Mouse (Mus musculus) liver, postnatal 0 days (tissue): ENCODE measurements around the gene Armh1. TPM values are rescaled to one million over a fixed set of nuclear protein-coding genes. Genes with fewer than 3 reads are reported as not detected.

Source experiments
- ATAC-seq: fragments of 200-750 bp; cut with Nextera tagmentation; 2 replicates; pipeline ENCODE4 v1.8.0; 2017; ENCODE audit warnings: mild to moderate bottlenecking, moderate library complexity
- DNase-seq: peaks from one replicate; pipeline ENCODE4 v3.0.0-alpha.2; 2016
- H3K27ac ChIP-seq: fragments of 300-500 bp; sonication (generic); 2 replicates; pipeline ENCODE4 v1.5.1; 2014; ENCODE audit warnings: antibody characterized with exemption, moderate library complexity, mild to moderate bottlenecking, low read depth
- H3K27me3 ChIP-seq: fragments of 300-500 bp; sonication (generic); 2 replicates; pipeline ENCODE4 v1.6.1; 2014; ENCODE audit warnings: low read length, control low read depth, mixed read lengths; ENCODE audit not compliant: insufficient read depth
- H3K36me3 ChIP-seq: fragments of 300-500 bp; sonication (generic); replicated peaks from 2 replicates; pipeline ENCODE4 v1.6.1; 2014; ENCODE audit warnings: mild to moderate bottlenecking, control low read depth, low read length, moderate library complexity, mixed read lengths; ENCODE audit not compliant: insufficient read depth
- H3K4me1 ChIP-seq: fragments of 300-500 bp; sonication (generic); 2 replicates; pipeline ENCODE4 v1.6.1; 2014; ENCODE audit warnings: antibody characterized with exemption, mild to moderate bottlenecking, control low read depth; ENCODE audit not compliant: insufficient read depth
- H3K4me2 ChIP-seq: fragments of 300-500 bp; sonication (generic); 2 replicates; pipeline ENCODE4 v1.6.1; 2014; ENCODE audit warnings: low read depth, mild to moderate bottlenecking, low read length, moderate library complexity, mixed read lengths
- H3K4me3 ChIP-seq: fragments of 300-500 bp; sonication (generic); 2 replicates; pipeline ENCODE4 v1.5.1; 2014; ENCODE audit warnings: low read depth, low read length
- H3K9ac ChIP-seq: fragments of 300-500 bp; sonication (generic); replicated peaks from 2 replicates; pipeline ENCODE4 v1.6.1; 2014; ENCODE audit warnings: mild to moderate bottlenecking, moderate library complexity
- H3K9me3 ChIP-seq: fragments of 300-500 bp; sonication (generic); 2 replicates; pipeline ENCODE4 v1.6.1; 2016; ENCODE audit warnings: mild to moderate bottlenecking, control low read depth, low read length, mixed read lengths
- CTCF ChIP-seq: sonication (generic); IDR thresholded peaks from 2 replicates; pipeline ENCODE4 v1.5.1; 2016; ENCODE audit warnings: antibody characterized with exemption, low read depth
- EP300 ChIP-seq: IDR thresholded peaks from 2 replicates; pipeline ENCODE4 v1.6.1; 2016; ENCODE audit warnings: antibody characterized with exemption, low read depth, mild to moderate bottlenecking
- WGBS: fragments of 180-500 bp; shearing (Covaris S2); extraction: QIAGEN DNeasy Blood & Tissue Kit; methylation state at CpG from one replicate; pipeline ENCODE4 v1.1.7; 2014; ENCODE audit not compliant: insufficient replicate concordance; 5-methylcytosine and 5-hydroxymethylcytosine counted together
- polyA plus RNA-seq: library from polyadenylated mRNA; unstranded; fragments of >200 nt; fragmentation: Nextera tagmentation; extraction: Ambion mirVana; gene quantifications from 2 replicates; pipeline ENCODE4 v1.2.1, GENCODE M21; 2015

Gene Armh1
- polyA plus RNA-seq, 1 experiment from 2014 or later = not detected

DNA sequence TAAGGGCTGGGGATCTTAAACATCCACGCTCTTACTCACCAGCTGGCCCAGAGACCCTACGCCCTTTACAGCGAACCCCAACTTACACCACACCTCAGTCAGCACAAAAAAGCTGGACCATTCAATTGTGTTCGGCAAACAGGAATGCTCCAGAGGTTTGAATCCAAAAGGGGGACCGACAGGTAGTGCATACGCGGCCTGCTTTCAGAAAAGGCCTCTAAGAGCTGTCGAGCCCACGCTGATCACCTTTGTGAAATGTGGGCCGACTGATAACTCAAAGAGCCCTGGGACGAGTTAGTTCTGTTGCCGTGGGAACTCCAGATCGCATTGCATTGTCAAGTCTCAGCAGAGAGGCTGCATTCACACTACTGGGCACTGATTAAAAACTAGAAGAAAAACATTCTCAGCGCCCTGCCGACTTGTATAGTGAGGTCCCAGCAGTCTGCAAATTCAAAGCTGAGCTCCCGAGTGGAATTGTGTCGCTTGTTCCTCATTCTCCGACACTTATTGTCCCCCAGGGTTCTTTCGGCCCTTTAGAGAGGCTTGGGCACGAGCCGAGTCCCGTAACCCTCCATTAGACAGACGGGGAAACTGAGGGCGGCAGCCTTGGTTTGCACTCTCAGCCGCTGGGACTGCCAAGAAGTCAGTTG, 36.5 kb upstream of the Armh1 start:
- no peak for TF ChIP-seq EP300
- TF ChIP-seq CTCF = no peak
- WGBS = 26% methylated on average over 25 of the region's 25 CpGs
- peaks cover 16% of the 10 kb centered on the region for H3K4me1 ChIP-seq
- peak overlapping the region; percentile 90 for H3K9ac ChIP-seq
- H3K4me2 ChIP-seq = peak overlapping the region; percentile 87
- peak overlapping the region; percentile 88 for H3K4me3 ChIP-seq
- H3K36me3 ChIP-seq = peaks cover 32% of the 10 kb centered on the region
- H3K27ac ChIP-seq = peak overlapping the region; percentile 98
- no peaks in the 10 kb centered on the region for H3K9me3 ChIP-seq
- DNase-seq (no peak), ATAC-seq (peak; percentile 14; the same call in 1 of the 2 replicates)
- no peaks in the 10 kb centered on the region for H3K27me3 ChIP-seq

GRCm38 (mm10) chr4:117284363-117284762, 32.4 kb upstream of the Armh1 start:
- no peak for TF ChIP-seq CTCF
- TF ChIP-seq EP300 = no peak
- Histone ChIP-seq H3K27ac (no peak overlapping the region), H3K27me3 (no peaks in the 10 kb centered on the region), H3K36me3 (peaks cover 43% of the 10 kb centered on the region), H3K4me1 (peaks cover 9% of the 10 kb centered on the region), H3K9me3 (no peaks in the 10 kb centered on the region), H3K4me3 (no peak overlapping the region), H3K4me2 (no peak overlapping the region), H3K9ac (no peak overlapping the region)
- no peak for ATAC-seq
- DNase-seq = no peak
- 80% methylated on average over 4 of the region's 4 CpGs for WGBS

DNA sequence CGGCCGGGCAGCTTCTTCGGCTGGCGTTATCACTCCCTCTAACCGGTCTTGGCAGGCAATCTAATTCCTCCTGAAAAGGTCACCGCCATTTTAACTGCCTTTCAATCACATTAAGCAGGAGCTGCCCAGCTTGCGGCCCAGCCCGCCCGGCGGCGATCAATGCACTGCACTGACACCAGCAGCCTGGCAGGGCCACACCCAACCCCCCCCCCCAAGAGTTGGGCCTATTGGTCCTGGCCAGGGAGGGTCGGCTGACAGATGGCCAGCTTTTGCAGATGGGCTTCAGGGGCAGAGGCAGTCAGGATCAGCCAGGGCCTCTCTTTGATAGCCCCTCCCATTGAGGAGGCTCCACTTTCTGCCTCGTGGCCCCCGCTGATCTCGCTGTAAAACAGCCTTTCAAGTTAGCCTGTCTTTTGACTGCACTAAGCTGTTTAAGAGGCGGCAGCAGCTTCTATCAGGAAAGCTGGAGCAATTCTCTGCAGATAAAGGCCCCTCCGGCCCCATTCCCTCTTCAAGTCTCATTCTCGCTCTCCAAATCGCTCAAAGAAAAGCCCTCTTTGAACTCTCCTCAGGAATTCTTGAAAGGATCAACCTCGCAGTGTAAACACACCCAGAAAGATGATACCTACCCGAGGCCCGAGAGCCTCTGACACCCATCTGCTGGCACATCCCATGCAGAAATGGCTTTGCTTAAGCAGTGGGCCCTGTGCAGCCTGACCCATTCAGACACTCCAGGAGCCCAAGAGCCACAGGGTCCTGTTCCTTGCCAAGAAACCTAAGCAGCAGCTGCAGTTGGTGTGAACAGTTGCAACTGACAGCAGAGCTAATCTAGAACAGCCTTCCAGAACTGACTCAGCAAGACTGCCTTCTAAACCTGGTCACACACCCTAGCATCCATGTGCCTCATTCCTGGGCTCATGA, 31.6 kb upstream of the Armh1 start:
- WGBS = 81% methylated on average over 22 of the region's 22 CpGs
- Histone ChIP-seq H3K27me3 (no peaks in the 10 kb centered on the region), H3K4me1 (peaks cover 8% of the 10 kb centered on the region), H3K4me3 (no peak overlapping the region), H3K4me2 (no peak overlapping the region), H3K9me3 (no peaks in the 10 kb centered on the region), H3K36me3 (peaks cover 47% of the 10 kb centered on the region), H3K27ac (no peak overlapping the region), H3K9ac (no peak overlapping the region)
- ATAC-seq = no peak
- no peak for DNase-seq
- no peak for TF ChIP-seq CTCF
- no peak for TF ChIP-seq EP300

DNA sequence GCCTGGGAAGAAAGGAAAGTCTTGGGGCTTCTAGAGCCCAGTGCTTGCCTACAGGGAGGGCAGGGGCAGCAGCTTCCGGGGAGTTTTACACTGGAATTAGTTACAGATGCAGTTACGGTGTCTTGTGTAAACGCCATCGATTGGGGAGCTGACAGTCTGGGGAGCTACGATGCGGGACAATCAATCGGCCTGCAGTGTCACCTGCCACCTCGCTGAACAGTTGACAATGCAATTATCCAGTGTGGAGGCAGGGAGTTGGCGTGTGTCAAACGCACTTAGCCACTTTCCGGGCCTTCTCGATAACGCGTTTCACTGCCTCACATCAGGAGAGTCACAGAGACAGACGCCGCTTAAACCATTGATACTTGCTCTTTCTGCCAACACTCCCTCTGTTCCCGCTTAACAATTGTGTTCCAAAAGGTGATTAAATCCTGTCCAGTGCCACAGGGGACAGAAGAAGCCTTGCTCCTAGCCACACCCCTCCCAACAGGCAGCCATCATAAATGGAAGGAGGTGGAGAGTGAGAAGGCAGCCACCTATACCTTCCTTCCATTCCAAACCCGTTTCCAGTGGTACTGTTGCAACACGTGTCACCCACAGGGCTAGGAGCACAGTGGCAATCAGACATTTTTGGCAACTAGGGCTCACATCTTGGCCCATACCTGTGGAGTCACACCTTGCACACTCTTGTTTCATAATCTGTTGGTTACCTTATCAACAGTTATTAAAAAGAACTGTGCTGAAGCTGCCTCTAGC, 29.3 kb upstream of the Armh1 start:
- Histone ChIP-seq H3K9me3 (no peaks in the 10 kb centered on the region), H3K27ac (no peak overlapping the region), H3K4me3 (no peak overlapping the region), H3K36me3 (peaks cover 59% of the 10 kb centered on the region), H3K27me3 (no peaks in the 10 kb centered on the region), H3K9ac (no peak overlapping the region), H3K4me1 (no peaks in the 10 kb centered on the region; the same call in 1 of the 2 replicates), H3K4me2 (no peak overlapping the region)
- 77% methylated on average over 19 of the region's 19 CpGs for WGBS
- DNase-seq (no peak), ATAC-seq (peak; percentile 65)
- TF ChIP-seq CTCF (no peak), EP300 (no peak)

DNA sequence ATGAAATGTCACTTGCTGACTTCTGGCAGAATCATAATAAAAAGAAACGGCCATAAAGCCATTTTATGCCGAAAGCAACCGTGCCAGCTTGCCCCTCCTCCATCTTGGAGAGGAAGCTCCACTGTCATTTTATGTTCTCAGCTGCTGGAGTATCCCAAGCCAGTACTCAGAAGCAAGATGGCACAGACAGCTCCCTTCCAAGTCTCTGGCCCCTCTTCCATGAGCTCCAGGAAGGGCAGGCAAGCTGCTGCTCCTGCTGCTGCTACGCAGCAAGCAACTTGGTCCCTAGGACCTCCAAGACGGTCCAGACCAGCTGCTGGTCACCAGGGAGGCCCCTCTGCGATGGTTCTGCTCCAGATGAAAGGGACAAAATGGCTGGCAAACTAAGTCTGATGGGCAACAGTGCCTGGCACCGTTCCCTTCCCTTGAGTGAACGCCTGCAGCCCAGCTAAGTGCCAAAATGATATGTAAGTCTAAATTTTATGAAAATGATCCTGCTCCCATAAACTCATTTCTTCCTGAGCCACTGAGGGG, 28.5 kb upstream of the Armh1 start:
- H3K4me1 ChIP-seq = no peaks in the 10 kb centered on the region; the same call in 1 of the 2 replicates
- no peaks in the 10 kb centered on the region for H3K27me3 ChIP-seq
- TF ChIP-seq CTCF = no peak
- TF ChIP-seq EP300 = no peak
- whole genome bisulfite sequencing = 91% methylated on average over 8 of the region's 8 CpGs
- H3K4me3 ChIP-seq = no peak overlapping the region
- H3K9ac ChIP-seq = no peak overlapping the region
- no peaks in the 10 kb centered on the region for H3K9me3 ChIP-seq
- peaks cover 59% of the 10 kb centered on the region for H3K36me3 ChIP-seq
- DNase-seq (no peak), ATAC-seq (no peak)
- H3K27ac ChIP-seq = no peak overlapping the region
- no peak overlapping the region for H3K4me2 ChIP-seq
